Mouse (Mus musculus) cerebellum, adult (tissue): Measurements from ENCODE around the gene Olfr635.
"Not testable (repeated sequence)": the region's sequence is repeated elsewhere in the genome, so short reads cannot be mapped to it uniquely, and the experiment has no call there.

Source experiments
- ATAC-seq: cut with Nextera tagmentation; 2 replicates; pipeline ENCODE4 v1.9.2; 2017; ENCODE audit warnings: mild to moderate bottlenecking, moderate library complexity, mixed read lengths; ENCODE audit not compliant: insufficient number of reproducible peaks, low FRiP score, low TSS enrichment

Olfr635 gene

DNA sequence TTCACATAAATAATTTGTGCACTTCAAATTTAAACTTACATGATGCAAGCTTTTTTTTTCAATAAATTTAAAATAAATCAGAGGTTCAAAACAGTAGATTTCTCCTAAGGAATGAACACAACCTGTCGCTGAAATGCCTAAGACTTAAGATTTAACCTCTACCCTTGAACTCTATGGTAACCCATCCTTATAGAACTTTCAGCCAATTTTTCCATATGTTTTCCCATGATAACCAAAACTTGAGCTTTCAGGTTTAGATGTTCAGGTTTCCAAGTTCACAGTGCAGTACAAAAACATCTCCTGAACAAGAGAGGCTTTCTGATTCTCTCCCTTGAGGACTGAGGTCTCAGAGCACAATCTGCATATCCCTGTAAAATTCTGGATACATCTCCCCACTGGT lies at the start of gene Olfr635:
Gene Olfr635, plus strand, starts transcription at position 301 of the 400 bp plus-strand sequence.
- ATAC-seq = no peak

DNA sequence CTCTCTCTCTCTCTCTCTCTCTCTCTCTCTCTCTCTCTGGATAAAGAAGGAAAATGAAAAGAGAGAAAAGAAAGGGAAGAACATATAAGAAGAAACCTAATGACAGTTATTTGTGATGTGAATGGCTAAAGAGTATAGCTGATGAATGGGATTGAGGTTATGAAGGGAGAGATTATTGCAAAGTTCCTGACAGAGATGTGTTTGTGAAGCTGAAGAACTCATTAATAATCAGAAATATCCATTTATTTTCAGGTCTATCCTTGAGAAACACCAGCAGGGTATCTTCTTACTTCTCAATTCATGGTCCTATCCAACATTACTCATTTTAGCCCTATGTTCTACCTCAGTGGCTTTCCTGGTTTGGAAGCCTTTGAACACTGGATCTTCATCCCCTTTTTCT lies 42.4 kb upstream of the Olfr635 start, which contains the start of gene Olfr631:
Gene Olfr631, plus strand, starts transcription at position 301 of the 400 bp plus-strand sequence.
- no peak for ATAC-seq

DNA sequence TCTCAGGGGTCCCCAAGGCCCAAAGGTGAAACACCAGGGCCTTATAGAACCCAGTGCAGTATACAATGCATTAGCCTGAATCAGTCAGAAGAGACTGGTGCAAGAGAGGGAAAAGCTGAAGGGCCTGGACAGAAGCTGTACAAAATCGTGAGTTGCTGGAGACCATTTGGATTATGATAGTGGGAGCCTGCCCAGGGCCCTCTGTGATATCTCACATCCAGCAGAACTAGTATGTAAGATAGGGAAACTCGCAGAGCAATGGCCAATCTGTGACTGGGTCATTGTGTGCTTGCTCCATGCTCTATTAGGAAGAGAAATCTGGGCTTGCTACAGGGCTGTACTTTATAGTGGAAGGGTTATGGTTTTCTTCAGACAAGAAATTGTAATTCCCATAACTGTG lies 36.7 kb upstream of the Olfr635 start, which contains the start of gene Olfr632:
Gene Olfr632, plus strand, starts transcription at position 84 of the 400 bp plus-strand sequence.
- ATAC-seq = no peak

DNA sequence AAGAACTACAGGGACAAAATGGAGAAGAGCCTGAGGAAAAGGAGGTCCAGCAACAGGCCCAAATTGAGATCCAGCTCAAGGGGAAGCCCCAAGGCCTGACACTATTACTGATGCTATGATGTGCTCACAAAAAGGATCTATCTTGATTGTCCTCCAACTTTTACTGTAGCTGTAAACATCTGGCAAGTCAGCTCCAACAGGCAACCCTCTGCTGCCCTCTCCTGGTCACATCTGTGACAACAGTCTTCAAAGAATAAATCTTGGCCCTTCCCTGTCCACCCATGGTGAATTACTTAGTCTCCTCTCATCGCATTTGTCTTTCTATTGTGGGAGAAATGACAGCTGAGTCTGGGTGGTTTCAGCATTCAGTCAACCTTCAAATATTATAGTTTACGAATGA lies 28.2 kb upstream of the Olfr635 start:
- ATAC-seq = no peak

DNA sequence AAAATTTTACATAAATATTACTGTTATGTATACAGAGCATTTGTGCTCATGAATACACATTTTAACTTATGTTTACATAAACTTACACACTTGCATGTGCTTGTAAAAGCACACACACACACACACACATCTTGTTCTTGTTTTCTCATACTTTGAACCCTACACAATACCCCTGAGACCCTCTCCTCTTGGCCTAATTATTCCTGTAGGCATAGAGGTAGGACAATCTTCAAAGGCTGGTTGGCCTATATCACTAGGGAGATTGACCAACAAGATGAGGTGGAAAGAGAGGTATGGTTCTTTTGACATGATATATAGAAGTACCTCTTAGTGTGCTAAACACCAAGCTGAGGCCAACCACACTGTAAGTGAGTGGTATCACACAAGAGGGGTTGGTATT lies 26.8 kb upstream of the Olfr635 start, which contains the start of gene Olfr633:
Gene Olfr633, plus strand, starts transcription at position 301 of the 400 bp plus-strand sequence.
- ATAC-seq = no peak

DNA sequence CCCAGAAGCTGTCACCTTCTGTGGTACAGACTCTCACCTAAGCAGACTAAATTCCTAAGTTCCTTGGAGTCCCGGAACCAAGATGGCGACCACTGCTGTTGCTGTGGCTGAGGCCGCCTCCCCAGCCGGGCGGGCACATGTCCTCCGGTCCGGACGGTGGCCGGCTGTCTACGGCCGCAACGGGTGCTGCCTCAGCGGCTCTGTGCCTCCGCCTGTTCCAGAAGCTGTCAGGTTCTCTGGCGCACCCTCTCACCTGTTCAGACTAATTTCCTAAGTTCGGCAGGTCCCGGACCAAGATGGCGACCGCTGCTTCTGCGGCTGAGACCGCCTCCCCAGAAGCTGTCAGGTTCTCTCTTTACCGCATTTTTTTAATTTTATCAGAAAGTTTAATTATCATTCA lies 4.1 kb upstream of the Olfr635 start:
- ATAC-seq = not testable (repeated sequence)

DNA sequence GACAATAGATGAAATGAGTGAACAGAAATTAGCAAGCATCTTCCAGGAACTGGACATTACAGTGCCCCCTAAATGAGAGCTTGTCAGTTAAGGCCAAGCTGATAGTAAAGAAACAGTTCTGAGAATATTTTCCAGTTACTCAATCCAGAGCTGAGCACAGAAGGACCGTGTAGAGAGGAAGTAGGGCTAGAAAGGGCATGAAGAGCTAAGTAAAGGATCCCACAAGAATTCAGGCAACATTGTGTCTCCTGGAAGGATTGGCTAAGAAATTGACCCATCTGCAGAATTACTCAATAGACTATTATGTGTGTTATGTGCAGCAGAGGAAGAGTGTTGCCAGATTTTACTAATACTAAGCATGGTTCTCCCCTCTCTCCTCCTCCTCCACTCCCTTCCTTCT lies 830 bp downstream of the Olfr635 start:
- no peak for ATAC-seq

DNA sequence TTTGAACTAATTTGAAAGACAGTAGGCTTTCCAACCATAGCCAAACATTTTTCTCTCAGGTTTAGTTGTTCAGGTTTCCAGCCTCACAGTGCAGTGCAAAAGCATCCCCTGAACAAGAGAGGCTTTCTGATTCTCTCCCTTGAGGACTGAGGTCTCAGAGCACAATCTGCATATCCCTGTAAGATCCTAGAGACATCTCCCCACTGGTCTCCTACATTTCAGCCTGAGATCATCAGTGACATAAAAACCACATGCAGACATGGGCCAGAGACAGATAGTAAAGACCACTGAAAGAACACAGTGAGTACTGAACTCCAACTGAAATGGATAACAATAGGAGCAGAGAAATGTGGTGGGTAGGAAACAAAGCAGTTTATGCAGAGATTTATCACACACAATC lies 27.5 kb downstream of the Olfr635 start, which contains the start of gene Olfr638:
Gene Olfr638, plus strand, starts transcription at position 301 of the 400 bp plus-strand sequence.
- no peak for ATAC-seq

DNA sequence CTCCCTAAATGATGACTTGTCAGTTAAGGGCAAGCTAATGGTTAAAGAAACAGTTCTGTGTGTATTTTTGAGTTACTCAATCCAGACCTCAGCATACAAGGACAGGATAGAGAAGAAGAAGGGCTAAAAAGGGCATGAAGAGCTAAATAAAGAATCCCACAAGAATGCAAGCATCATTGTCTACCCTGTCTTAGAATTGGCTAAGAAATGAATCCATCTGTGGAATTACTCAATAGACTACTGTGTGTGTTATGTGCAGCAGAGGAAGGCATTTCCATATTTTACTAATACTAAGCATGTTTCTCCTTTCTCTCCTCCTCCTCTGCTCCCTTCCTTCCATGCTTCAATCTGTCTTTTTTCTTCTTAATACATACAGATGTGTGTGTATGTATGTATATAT lies 28.2 kb downstream of the Olfr635 start:
- no peak for ATAC-seq

DNA sequence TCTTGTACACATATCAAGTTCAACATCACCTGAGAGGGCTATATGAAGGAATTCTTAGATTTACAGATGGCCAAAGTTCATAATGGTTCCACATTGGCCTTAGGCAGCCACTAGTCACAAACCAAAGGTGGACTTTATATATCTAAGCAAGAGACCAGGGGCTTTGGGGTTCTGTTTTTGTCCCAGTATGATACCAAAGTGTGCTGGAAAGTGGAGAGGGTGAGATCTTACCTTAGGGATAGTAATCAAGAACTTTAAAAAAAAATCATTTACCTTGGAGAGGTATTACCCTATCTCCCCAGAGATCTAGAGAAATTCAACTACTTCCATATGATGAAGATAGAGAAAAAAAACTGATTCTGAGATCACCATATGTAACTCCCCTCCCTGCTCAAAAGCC lies 46.3 kb downstream of the Olfr635 start, which contains the start of gene Olfr639:
Gene Olfr639, minus strand, starts transcription at position 101 of the 400 bp plus-strand sequence.
- ATAC-seq = no peak

DNA sequence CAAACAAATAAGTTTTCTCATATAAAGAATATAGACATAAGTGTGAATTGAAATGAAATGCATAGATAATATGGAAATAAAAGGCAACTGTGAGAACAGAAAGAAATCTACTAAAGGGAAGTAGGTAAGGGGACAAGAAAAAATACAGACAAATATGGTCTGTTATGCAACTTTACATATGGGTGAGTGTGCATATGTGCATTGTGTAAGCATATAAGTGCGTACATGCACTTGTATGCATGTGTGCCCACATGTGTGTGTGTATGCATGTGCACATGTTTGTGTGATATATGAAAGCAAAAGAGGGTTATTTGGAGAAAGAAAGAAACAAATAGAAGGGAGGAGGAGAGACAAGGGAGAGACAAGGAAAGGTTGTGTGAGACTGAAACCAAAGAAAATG lies 48.0 kb downstream of the Olfr635 start:
- no peak for ATAC-seq

DNA sequence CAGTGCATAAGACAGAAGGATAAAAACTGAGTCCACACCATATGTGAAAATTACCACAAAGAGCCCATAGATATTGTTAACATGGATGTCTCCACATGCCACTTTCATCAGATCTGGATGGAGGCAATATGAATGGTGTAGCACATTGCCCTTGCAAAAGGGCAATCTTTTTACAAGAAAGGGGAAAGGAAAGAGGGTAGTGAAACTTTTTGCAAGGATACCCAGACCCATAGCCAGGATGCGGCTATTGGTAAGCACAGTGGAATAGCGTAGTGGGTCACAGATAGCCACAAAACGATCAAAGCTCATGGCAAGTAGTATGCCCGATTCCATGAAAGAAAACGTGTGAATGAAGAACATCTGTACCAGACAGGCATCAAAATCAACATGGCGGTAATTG lies 50.7 kb downstream of the Olfr635 start:
- no peak for ATAC-seq

DNA sequence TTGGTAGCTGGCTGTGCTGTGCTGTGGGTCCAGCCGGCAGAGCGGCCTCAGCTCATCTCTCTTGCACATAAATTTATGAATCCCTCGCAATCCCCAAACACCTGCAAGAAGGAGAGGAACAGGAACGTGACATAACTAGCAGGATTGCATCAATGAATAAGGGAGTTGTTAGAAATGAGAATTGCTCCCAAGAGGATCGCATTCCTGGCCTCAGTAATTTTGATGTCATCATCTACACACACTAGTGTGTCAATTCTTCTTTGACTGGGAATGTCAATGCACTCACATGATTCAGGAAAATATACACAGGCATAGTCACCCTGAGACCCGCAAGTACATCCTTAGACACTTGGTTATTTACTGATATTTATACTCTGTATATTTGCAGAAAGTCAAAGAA lies 54.5 kb downstream of the Olfr635 start, which contains the start of gene Olfr640:
Gene Olfr640, minus strand, starts transcription at position 101 of the 400 bp plus-strand sequence.
- no peak for ATAC-seq

DNA sequence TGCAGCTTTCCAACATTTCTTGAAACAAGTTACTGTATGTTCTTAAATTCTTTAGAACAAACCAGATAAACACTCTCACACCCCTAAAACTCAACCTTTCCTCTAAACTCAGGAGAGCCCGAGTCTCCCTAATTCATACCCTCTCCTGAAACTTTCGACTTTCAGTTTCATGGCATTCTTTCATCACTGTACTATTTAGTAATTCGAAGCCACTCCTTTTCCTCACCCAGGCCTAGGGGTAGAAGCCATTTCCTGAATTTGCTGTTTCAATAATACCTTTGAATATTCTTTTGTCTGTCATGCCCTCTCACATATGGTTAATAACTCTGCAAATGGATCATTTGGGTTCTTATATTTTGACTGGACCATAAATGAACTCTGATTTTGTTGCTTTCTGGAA lies 56.0 kb downstream of the Olfr635 start:
- no peak for ATAC-seq

DNA sequence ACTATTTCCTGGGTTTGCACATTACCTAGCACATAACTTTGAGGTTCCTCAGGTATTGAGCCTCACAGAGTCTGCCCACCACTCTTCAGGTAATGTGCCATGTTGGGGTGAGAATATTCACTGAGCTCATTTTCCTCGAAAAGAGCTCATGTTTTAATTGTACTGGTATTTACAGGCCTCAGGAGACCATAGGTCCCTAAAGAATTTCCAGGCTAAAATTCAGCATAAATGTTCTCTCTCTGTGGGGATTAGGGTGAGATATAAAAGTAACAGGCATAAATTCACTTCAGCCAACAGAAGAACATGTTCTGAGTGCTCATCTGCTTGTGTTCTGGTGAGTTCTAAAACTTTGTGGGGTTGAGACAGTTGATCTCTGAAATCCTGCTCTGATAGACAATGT lies 64.2 kb downstream of the Olfr635 start, which contains the start of gene Olfr641:
Gene Olfr641, plus strand, starts transcription at position 301 of the 400 bp plus-strand sequence.
- ATAC-seq = no peak
